Mouse (Mus musculus): Measurements from ENCODE around the gene Tnpo1. TPM values are rescaled to one million over a fixed set of nuclear protein-coding genes. Genes with fewer than 3 reads are reported as not detected.
"Not testable (repeated sequence)": the region's sequence is repeated elsewhere in the genome, so short reads cannot be mapped to it uniquely, and the experiment has no call there.

Tnpo1 gene
- total RNA-seq, 2 experiments from 2014 or later, result 59.2 to 70.0 TPM

- no peak for DNase-seq
Observed at GRCm38 (mm10) chr13:98818205-98818604, 108.0 kb downstream of the Tnpo1 start.

GRCm38 (mm10) chr13:98817766-98818165 is 108.4 kb downstream of the Tnpo1 start:
- DNase-seq, result no peak

GRCm38 (mm10) chr13:98816981-98817660 is 109.1 kb downstream of the Tnpo1 start:
- not testable (repeated sequence) for DNase-seq

GRCm38 (mm10) chr13:98816571-98816970 is 109.6 kb downstream of the Tnpo1 start:
- DNase-seq, result no peak

DNA sequence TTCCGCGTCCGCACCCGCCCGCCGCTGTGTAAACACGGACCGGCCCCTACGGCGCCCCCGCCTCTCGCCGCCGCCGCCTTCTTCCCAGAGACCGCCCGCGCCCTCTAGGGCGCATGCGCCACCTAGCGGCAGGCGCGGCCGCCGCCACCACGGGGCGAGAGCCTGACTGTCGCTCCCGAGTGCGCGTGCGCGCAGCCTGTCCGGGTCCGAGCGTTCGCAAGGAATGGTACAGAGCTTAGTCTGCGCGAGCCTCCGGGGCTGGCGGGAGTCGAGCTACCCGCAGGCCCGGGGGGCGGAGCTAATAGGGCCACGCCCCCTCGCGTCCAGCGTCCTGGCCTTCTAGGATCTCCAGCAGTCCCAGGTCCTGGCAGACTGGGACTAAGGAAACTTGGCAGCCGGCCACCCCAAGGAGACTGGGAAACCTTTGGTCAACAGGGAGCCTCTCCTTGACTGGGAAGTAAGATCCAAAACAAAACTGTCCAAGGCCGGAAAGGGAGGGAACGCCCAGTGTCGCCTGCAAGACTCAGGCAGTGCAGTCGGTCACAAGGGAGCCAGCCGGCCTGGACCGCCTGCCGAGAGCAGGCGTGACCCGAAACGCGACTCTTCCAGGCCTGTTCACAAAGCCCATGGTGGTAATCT is 110.9 kb downstream of the Tnpo1 start, which contains the start of gene Fcho2:
Fcho2 (minus strand) TSS at position 303 of the 639 bp plus-strand sequence.
- DNase-seq, result peak; percentile 99

DNA sequence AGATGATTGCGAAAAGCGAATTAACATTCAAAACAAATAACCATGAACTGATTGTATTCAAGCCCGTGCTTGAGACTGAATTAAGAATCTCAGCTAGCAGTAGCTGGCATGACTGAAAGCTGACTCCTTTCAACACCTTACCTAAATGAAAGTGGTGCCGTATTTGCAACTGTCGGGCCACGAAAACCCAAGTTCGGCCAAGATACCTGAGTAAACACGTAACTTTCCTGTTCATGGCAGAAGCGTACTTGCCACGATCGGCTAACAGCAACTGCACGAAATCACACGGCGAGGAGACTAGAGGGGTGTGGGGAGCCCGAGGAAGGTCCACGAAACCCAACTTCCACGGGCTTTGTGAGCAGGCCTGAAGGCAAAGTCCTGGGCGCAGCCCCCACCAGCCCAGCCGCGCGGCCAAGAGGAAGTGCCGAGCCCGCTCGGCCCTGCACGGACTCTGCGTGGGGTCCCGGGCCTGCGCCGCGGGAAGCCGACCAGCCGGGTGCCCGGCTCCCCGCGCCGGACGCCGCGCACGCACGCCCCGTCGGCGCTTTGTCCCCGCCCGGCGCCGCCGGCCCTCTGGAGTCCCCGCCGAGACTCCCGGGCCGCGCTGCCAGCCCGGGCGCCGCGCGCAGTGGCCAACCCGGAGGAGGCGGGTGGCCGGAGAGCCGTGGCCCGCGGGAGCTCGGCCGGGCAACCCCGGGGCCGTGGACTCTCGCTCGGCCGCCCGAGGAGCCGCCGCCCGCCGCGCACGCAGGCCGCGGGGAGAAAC is 111.7 kb downstream of the Tnpo1 start:
- DNase-seq, result peak; percentile 70 to 74

DNA sequence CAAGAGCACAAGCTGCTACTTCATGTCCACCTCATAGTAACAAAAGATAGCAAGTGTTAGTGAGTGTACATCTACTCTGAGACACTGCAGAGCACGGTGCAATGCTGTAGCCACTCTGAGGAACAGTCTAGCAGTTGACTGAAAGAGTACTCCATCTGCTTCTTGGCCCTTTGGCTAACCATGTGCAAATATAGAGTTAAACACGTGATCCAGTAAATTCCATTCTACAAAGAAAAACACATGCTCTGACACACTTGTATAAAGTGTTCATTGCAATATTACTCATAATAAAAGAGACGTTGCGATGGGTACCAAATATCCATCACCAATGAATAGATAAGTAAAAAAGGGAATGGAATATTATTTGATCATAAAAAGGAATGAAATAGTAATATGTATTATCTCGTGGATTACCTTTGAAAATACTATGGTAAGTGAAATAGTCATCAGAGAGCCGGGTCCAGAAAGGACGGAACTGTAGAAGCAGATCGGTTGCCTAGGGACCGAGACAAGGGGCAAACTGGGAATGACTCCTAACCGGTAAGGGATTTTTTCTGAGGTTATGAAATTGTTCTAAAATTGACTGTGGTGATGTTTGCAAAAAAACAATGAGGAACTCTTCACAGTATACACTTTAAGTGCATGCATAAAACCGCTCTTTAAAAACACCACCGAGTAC is 112.4 kb downstream of the Tnpo1 start:
- DNase-seq, result no peak

DNA sequence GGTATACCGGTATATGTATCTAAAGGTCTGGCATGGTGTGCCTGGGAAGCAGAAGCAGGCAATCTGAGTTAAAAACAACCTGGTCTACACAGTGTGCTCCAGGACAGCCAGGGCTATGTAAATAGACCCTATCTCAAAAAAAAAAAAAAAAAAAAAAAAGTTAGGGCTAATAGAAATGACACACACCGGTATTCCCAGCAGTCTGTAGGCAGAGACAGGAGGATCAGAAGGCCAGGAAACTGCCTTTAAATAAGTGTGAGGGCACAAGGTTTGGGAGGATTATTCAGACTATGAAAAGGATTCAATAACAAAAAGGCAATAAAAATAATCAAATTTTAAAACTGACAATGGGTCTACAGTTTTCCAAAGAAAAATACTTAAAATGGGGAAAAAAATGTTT is 113.0 kb downstream of the Tnpo1 start:
- DNase-seq, result no peak

GRCm38 (mm10) chr13:98812285-98812684 is 113.9 kb downstream of the Tnpo1 start:
- no peak for DNase-seq

- DNase-seq, result peak; percentile 32 to 34
Observed at GRCm38 (mm10) chr13:98810143-98810542, 116.0 kb downstream of the Tnpo1 start.

GRCm38 (mm10) chr13:98809087-98809486 is 117.1 kb downstream of the Tnpo1 start:
- DNase-seq, result no peak

GRCm38 (mm10) chr13:98804480-98804879 is 121.7 kb downstream of the Tnpo1 start:
- DNase-seq, result no peak

DNA sequence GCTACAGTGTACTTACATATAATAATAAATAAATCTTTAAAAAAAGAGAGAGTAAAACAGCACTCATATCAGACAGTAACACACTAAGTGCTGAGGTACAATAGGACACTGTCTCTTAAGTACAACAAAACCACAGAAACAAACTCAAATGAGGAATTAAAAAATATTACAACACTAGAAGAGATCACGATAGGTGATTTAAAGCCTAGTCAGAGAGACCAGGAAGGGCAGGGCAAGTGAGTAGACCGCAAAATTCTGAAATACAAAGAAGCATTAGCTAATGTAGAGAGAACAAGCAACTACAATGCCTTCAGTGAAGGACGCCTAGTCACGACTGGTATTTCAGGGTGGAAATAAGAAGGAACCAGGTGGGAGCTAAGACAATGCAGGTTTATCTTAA is 122.5 kb downstream of the Tnpo1 start:
- DNase-seq, result no peak

DNA sequence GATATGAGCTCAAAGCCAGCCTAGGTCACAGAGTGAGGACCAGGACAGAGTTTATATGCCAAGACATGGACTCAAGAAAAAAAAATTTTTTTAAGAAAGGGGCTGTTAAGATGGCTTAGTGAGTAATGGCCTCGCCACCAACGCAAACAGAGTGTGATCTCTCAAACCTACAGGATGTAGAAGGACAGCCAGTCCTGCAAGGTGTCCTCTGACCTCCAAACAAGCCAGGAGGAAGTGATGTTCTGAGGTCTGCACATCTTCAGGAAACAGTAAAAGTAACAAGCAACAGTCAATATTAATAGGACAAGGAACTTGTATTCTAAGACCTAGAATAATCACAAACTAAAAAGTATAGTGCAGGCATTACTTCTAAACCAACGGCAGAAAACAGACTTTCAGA is 123.2 kb downstream of the Tnpo1 start:
- no peak for DNase-seq

- DNase-seq, result no peak
Observed at GRCm38 (mm10) chr13:98795511-98795910, 130.7 kb downstream of the Tnpo1 start.

- no peak for DNase-seq
Observed at GRCm38 (mm10) chr13:98792864-98793263, 133.3 kb downstream of the Tnpo1 start.

DNA sequence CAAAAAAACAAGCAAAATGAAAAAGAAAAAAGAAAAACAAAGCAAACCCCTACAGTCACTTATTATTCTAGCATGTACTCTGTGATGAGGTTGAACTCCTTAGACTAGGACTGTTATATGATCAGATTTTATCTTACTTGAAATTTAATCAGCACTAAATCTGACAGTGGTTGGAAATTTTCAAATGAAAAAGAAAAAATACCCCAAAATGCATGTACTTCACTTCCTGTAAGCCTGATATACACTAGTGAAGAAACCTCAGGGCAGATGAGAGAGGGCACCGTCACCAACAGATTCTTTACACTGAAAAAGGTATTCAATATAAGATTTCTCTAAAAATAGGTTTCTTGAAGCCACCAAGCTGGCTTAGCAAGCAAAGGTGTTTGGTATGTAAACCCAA is 134.5 kb downstream of the Tnpo1 start:
- no peak for DNase-seq

Other genes starting within 250 kb of the Tnpo1 start
- gene Tmem171, start 231.6 kb downstream of the Tnpo1 start, total RNA-seq (2021), result 10 to 100 TPM in 1 of 2 experiments, 1 to 10 TPM in 1; 5.8 to 10.2 TPM
- 10 to 100 TPM; 27.7 to 38.3 TPM for gene Fcho2, start 110.9 kb downstream of the Tnpo1 start, total RNA-seq (2021)
- not detected for gene 1700024P04Rik, start 58.2 kb upstream of the Tnpo1 start, total RNA-seq (2021)